Mouse (Mus musculus): ENCODE data around the gene Tmed10. TPM values are rescaled to one million over a fixed set of nuclear protein-coding genes. Genes with fewer than 3 reads are reported as not detected.

The Tmed10 gene
- polyA plus RNA-seq (2015; fragmentation: Nextera tagmentation; extraction: Ambion mirVana) = 178 and 184 TPM in 2 replicates

GRCm38 (mm10) chr12:85374561-85375272 is at the start of gene Tmed10:
Tmed10 (minus strand) TSS chr12:85374847.
- peak within 1 kb of the TSS; percentile 82 for H3K27ac ChIP-seq (ENCODE audit: low read length)
- H3K9ac ChIP-seq (ENCODE audit: low read depth, low read length) = peak within 1 kb of the TSS; percentile 91
- no peaks in the 10 kb centered on the region for H3K36me3 ChIP-seq (ENCODE audit: control insufficient read depth, insufficient read depth, low read length)
- peak; percentile 96 for ATAC-seq
- H3K27me3 ChIP-seq (ENCODE audit: control insufficient read depth, insufficient read depth, low read depth, low read length) = no peaks in the 10 kb centered on the region
- peak within 1 kb of the TSS; percentile 97 for H3K4me3 ChIP-seq (ENCODE audit: low read depth, low read length)
- H3K4me1 ChIP-seq (ENCODE audit: control insufficient read depth, insufficient read depth, low read length) = peaks cover 18% of the 10 kb centered on the region
- no peaks in the 10 kb centered on the region for H3K9me3 ChIP-seq (replicated peaks; ENCODE audit: control insufficient read depth, low read length, poor library complexity, severe bottlenecking)
- peak within 1 kb of the TSS; percentile 86 for H3K4me2 ChIP-seq (ENCODE audit: low read length)
- under 1% methylated on average over 37 of the region's 37 CpGs for WGBS

- H3K4me2 ChIP-seq (ENCODE audit: low read length) = no peak overlapping the region
- H3K4me1 ChIP-seq (ENCODE audit: control insufficient read depth, insufficient read depth, low read length) = no peaks in the 10 kb centered on the region
- no peaks in the 10 kb centered on the region for H3K36me3 ChIP-seq (ENCODE audit: control insufficient read depth, insufficient read depth, low read length)
- ATAC-seq = no peak
- no peak overlapping the region for H3K4me3 ChIP-seq (ENCODE audit: low read depth, low read length)
- WGBS = 79% methylated on average over 11 of the region's 11 CpGs
- no peaks in the 10 kb centered on the region for H3K27me3 ChIP-seq (ENCODE audit: control insufficient read depth, insufficient read depth, low read depth, low read length)
- H3K27ac ChIP-seq (ENCODE audit: low read length) = no peak overlapping the region
- no peaks in the 10 kb centered on the region for H3K9me3 ChIP-seq (replicated peaks; ENCODE audit: control insufficient read depth, low read length, poor library complexity, severe bottlenecking)
- no peak overlapping the region for H3K9ac ChIP-seq (ENCODE audit: low read depth, low read length)
Measured at GRCm38 (mm10) chr12:85423236-85423635, 48.6 kb upstream of the Tmed10 start.

- no peak for ATAC-seq
Measured at GRCm38 (mm10) chr12:85422536-85422935, 47.9 kb upstream of the Tmed10 start.

GRCm38 (mm10) chr12:85420945-85421344 is 46.3 kb upstream of the Tmed10 start:
- Histone ChIP-seq H3K27me3 (ENCODE audit: control insufficient read depth, insufficient read depth, low read depth, low read length) (no peaks in the 10 kb centered on the region), H3K36me3 (ENCODE audit: control insufficient read depth, insufficient read depth, low read length) (no peaks in the 10 kb centered on the region), H3K27ac (ENCODE audit: low read length) (no peak overlapping the region), H3K9me3 (replicated peaks; ENCODE audit: control insufficient read depth, low read length, poor library complexity, severe bottlenecking) (no peaks in the 10 kb centered on the region), H3K4me2 (ENCODE audit: low read length) (no peak overlapping the region), H3K4me1 (ENCODE audit: control insufficient read depth, insufficient read depth, low read length) (no peaks in the 10 kb centered on the region), H3K4me3 (ENCODE audit: low read depth, low read length) (no peak overlapping the region), H3K9ac (ENCODE audit: low read depth, low read length) (no peak overlapping the region)
- no peak for ATAC-seq
- WGBS = 75% methylated on average over 9 of the region's 9 CpGs

More at GRCm38 (mm10) chr12:85422536-85422935, 47.9 kb upstream of the Tmed10 start:
- Histone ChIP-seq H3K4me1 (ENCODE audit: control insufficient read depth, insufficient read depth, low read length) (no peaks in the 10 kb centered on the region), H3K36me3 (ENCODE audit: control insufficient read depth, insufficient read depth, low read length) (no peaks in the 10 kb centered on the region), H3K9me3 (replicated peaks; ENCODE audit: control insufficient read depth, low read length, poor library complexity, severe bottlenecking) (no peaks in the 10 kb centered on the region), H3K27ac (ENCODE audit: low read length) (no peak overlapping the region), H3K9ac (ENCODE audit: low read depth, low read length) (no peak overlapping the region), H3K4me3 (ENCODE audit: low read depth, low read length) (no peak overlapping the region), H3K27me3 (ENCODE audit: control insufficient read depth, insufficient read depth, low read depth, low read length) (no peaks in the 10 kb centered on the region), H3K4me2 (ENCODE audit: low read length) (no peak overlapping the region)
- WGBS = 85% methylated on average over 8 of the region's 8 CpGs

GRCm38 (mm10) chr12:85417845-85418244 is 43.2 kb upstream of the Tmed10 start:
- Histone ChIP-seq H3K9ac (ENCODE audit: low read depth, low read length) (no peak overlapping the region), H3K4me3 (ENCODE audit: low read depth, low read length) (no peak overlapping the region), H3K9me3 (replicated peaks; ENCODE audit: control insufficient read depth, low read length, poor library complexity, severe bottlenecking) (no peaks in the 10 kb centered on the region), H3K4me1 (ENCODE audit: control insufficient read depth, insufficient read depth, low read length) (no peaks in the 10 kb centered on the region), H3K36me3 (ENCODE audit: control insufficient read depth, insufficient read depth, low read length) (no peaks in the 10 kb centered on the region), H3K4me2 (ENCODE audit: low read length) (no peak overlapping the region), H3K27me3 (ENCODE audit: control insufficient read depth, insufficient read depth, low read depth, low read length) (no peaks in the 10 kb centered on the region), H3K27ac (ENCODE audit: low read length) (no peak overlapping the region)
- 90% methylated on average over 9 of the region's 9 CpGs for WGBS
- ATAC-seq = no peak

- WGBS = 85% methylated on average over 5 of the region's 5 CpGs
- no peaks in the 10 kb centered on the region for H3K9me3 ChIP-seq (replicated peaks; ENCODE audit: control insufficient read depth, low read length, poor library complexity, severe bottlenecking)
- no peak overlapping the region for H3K4me2 ChIP-seq (ENCODE audit: low read length)
- H3K9ac ChIP-seq (ENCODE audit: low read depth, low read length) = no peak overlapping the region
- no peaks in the 10 kb centered on the region for H3K36me3 ChIP-seq (ENCODE audit: control insufficient read depth, insufficient read depth, low read length)
- no peaks in the 10 kb centered on the region for H3K27me3 ChIP-seq (ENCODE audit: control insufficient read depth, insufficient read depth, low read depth, low read length)
- H3K4me1 ChIP-seq (ENCODE audit: control insufficient read depth, insufficient read depth, low read length) = no peaks in the 10 kb centered on the region
- no peak for ATAC-seq
- no peak overlapping the region for H3K27ac ChIP-seq (ENCODE audit: low read length)
- H3K4me3 ChIP-seq (ENCODE audit: low read depth, low read length) = no peak overlapping the region
Measured at GRCm38 (mm10) chr12:85416298-85416697, 41.7 kb upstream of the Tmed10 start.

- H3K4me1 ChIP-seq (ENCODE audit: control insufficient read depth, insufficient read depth, low read length) = no peaks in the 10 kb centered on the region
- no peak overlapping the region for H3K27ac ChIP-seq (ENCODE audit: low read length)
- no peak overlapping the region for H3K4me3 ChIP-seq (ENCODE audit: low read depth, low read length)
- H3K9me3 ChIP-seq (replicated peaks; ENCODE audit: control insufficient read depth, low read length, poor library complexity, severe bottlenecking) = no peaks in the 10 kb centered on the region
- no peak overlapping the region for H3K9ac ChIP-seq (ENCODE audit: low read depth, low read length)
- H3K27me3 ChIP-seq (ENCODE audit: control insufficient read depth, insufficient read depth, low read depth, low read length) = no peaks in the 10 kb centered on the region
- no peaks in the 10 kb centered on the region for H3K36me3 ChIP-seq (ENCODE audit: control insufficient read depth, insufficient read depth, low read length)
- no peak overlapping the region for H3K4me2 ChIP-seq (ENCODE audit: low read length)
- ATAC-seq = no peak
- 85% methylated on average over 3 of the region's 3 CpGs for WGBS
Measured at GRCm38 (mm10) chr12:85415876-85416275, 41.2 kb upstream of the Tmed10 start.

- Histone ChIP-seq H3K4me3 (ENCODE audit: low read depth, low read length) (no peak overlapping the region), H3K4me1 (ENCODE audit: control insufficient read depth, insufficient read depth, low read length) (no peaks in the 10 kb centered on the region), H3K9ac (ENCODE audit: low read depth, low read length) (no peak overlapping the region), H3K27ac (ENCODE audit: low read length) (no peak overlapping the region), H3K9me3 (replicated peaks; ENCODE audit: control insufficient read depth, low read length, poor library complexity, severe bottlenecking) (no peaks in the 10 kb centered on the region), H3K4me2 (ENCODE audit: low read length) (no peak overlapping the region), H3K36me3 (ENCODE audit: control insufficient read depth, insufficient read depth, low read length) (no peaks in the 10 kb centered on the region), H3K27me3 (ENCODE audit: control insufficient read depth, insufficient read depth, low read depth, low read length) (no peaks in the 10 kb centered on the region)
- ATAC-seq = no peak
- 32% methylated on average over 2 of the region's 2 CpGs for WGBS
Measured at GRCm38 (mm10) chr12:85411136-85411535, 36.5 kb upstream of the Tmed10 start.

- H3K4me1 ChIP-seq (ENCODE audit: control insufficient read depth, insufficient read depth, low read length) = no peaks in the 10 kb centered on the region
- H3K27me3 ChIP-seq (ENCODE audit: control insufficient read depth, insufficient read depth, low read depth, low read length) = no peaks in the 10 kb centered on the region
- no peaks in the 10 kb centered on the region for H3K36me3 ChIP-seq (ENCODE audit: control insufficient read depth, insufficient read depth, low read length)
- no peak overlapping the region for H3K9ac ChIP-seq (ENCODE audit: low read depth, low read length)
- WGBS = 89% methylated on average over 4 of the region's 4 CpGs
- H3K4me3 ChIP-seq (ENCODE audit: low read depth, low read length) = no peak overlapping the region
- H3K4me2 ChIP-seq (ENCODE audit: low read length) = no peak overlapping the region
- H3K27ac ChIP-seq (ENCODE audit: low read length) = no peak overlapping the region
- ATAC-seq = no peak
- no peaks in the 10 kb centered on the region for H3K9me3 ChIP-seq (replicated peaks; ENCODE audit: control insufficient read depth, low read length, poor library complexity, severe bottlenecking)
Measured at GRCm38 (mm10) chr12:85397960-85398272, 23.3 kb upstream of the Tmed10 start.

All from midbrain, embryonic 16.5 days (tissue).